Mouse (Mus musculus): ENCODE measurements around the gene Gm20388. TPM values are rescaled to one million over a fixed set of nuclear protein-coding genes. Genes with fewer than 3 reads are reported as not detected.

The Gm20388 gene
- total RNA-seq, 2 experiments from 2014 or later: 1.9 to 2.0 TPM

GRCm38 (mm10) chr8:122443262-122444006 lies 2532.8 kb downstream of the Gm20388 start, which contains the start of gene Mvd:
Gene Mvd, minus strand, starts transcription at chr8:122443422.
- DNase-seq: peak; percentile 98

DNA sequence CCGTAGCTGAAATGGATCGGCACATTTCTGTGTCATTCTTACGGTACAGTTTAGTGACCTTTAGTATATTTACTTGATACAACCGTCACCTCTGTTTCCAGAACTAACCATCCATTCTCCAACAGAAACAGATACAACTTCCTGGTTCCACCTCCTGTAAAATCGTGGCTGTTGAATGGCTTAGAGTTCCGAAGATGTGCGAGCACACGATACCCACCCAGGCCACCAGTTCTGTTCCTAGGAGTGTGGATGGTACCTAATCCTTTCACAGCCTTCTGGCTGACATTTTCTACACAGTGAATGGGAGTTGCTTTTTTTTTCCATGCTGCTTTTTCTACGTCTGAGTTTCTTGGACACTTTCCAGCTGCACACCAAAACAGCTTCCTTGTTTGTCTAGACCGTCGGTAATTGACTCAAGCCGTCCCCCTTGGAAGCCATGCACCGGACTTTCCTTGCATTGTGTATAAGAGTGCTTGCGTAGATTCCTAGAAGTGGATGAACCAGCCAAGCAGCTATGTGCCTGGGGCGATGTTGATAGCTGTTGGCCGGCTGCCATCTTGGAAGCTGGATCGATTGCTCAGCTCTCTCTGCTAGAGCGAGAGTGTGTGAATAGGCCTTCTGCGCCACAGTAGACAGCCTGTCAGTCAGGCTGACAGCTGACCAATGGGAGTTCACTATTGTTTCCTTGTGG lies 2533.6 kb downstream of the Gm20388 start:
- DNase-seq: peak; percentile 87

DNA sequence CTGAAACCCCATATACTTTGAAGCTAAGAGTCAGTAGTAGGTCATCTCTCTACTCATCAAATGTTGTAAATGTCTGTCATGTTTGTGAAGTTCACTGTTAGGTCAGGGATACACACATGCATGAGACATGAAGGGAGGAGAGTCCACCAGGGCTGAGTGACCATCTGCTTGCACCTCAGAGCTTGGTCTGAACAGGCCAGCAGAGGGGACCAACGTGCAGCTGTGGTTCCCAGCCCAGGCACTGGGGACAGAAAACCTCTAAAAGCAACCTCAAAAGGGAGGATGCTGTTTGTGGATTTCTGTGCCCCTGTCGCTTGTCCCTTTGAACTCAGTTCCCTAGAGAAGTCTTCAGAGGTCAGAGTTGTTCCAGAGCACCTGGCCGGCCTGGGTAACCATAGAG lies 2534.6 kb downstream of the Gm20388 start:
- no peak for DNase-seq

- no peak for DNase-seq
Measured at GRCm38 (mm10) chr8:122451161-122451703, 2540.6 kb downstream of the Gm20388 start.

DNA sequence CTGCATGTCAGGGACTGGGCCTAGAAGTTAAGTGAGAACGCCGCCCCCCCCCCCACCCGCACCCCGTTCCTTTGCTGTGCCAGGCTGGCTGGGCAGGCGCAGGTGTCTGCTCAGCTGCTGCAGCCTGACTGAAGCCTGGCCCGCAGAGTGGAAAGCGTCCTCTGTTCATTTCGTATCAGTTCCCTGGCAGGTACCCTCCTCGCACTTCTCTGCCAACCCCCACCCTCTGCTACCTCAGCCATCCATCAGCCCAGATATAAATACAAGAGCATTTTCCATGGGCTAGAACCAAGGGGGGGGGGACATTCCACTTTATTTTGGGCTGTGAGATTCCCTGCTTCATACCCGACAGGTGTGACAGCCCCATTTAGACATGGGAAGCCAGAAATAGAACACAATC lies 2541.5 kb downstream of the Gm20388 start:
- no peak for DNase-seq

DNA sequence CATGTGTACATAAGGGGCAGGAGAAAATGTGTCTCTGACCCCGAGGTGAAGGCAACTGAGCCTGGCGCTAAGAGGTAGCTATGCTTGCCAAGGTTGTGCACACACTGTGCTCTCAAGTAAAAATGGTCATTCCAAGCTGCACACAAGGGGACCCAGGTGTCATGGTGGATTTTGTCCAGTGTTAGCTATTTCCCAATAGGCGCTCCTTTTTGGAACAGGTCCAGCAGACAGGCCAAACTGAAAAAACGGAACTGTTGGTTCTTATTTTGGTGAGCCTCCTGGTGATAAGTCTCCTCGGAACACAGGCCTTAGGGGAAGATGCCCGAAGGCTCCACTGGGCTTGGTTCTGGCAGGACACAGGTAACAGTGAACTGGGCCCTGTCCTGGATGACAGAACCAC lies 2543.8 kb downstream of the Gm20388 start:
- DNase-seq: no peak

DNA sequence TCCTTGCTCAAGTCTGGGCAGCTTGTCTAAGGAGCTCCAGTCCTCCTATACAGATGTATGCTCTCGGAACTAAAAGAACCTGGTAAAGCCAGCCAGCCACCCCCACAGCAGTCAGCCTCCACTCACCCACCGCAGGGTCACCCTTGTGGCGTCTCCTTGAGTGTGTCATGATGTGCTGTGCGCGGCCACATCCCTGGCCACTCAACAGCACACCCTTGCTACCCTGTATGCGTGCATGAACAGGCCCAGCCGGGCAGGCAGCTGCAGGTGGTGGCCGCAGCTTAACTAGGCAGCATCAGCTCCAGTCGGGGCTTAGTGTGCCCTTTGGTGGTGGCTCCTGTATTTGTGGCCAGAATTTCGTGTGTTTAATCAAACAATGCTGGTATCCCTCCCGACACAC lies 2546.5 kb downstream of the Gm20388 start:
- no peak for DNase-seq

DNA sequence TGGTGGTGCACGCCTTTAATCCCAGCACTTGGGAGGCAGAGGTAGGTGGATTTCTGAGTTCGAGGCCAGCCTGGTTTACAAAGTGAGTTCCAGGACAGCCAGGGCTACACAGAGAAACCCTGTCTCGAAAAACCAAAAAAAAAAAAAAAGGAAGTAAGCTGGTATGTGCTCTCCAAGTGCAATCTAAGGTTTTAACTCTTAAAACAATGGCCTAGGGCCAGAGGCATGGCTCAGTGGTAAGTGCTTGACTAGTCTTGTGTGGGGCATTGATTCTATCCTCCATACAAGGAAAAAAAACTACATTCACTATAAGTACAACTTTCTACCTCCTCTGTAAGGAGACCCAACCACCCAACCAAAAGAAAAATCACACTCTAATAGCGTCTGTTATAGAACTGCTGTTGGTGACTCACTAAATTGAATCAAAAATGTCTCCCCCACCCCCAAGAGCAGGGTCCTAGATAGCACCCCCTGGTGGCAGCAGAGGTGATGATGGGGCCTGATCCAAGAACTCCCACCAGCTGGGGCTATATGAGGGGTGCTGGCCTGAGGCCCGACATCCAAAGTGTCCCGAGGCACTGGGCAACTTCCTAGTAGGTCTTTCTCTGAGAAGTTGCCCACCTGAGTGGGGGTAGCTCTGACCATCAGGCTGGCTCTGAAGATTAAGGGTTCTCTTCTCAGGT lies 2548.7 kb downstream of the Gm20388 start:
- DNase-seq: no peak

GRCm38 (mm10) chr8:122459990-122460389 lies 2549.3 kb downstream of the Gm20388 start:
- no peak for DNase-seq

DNA sequence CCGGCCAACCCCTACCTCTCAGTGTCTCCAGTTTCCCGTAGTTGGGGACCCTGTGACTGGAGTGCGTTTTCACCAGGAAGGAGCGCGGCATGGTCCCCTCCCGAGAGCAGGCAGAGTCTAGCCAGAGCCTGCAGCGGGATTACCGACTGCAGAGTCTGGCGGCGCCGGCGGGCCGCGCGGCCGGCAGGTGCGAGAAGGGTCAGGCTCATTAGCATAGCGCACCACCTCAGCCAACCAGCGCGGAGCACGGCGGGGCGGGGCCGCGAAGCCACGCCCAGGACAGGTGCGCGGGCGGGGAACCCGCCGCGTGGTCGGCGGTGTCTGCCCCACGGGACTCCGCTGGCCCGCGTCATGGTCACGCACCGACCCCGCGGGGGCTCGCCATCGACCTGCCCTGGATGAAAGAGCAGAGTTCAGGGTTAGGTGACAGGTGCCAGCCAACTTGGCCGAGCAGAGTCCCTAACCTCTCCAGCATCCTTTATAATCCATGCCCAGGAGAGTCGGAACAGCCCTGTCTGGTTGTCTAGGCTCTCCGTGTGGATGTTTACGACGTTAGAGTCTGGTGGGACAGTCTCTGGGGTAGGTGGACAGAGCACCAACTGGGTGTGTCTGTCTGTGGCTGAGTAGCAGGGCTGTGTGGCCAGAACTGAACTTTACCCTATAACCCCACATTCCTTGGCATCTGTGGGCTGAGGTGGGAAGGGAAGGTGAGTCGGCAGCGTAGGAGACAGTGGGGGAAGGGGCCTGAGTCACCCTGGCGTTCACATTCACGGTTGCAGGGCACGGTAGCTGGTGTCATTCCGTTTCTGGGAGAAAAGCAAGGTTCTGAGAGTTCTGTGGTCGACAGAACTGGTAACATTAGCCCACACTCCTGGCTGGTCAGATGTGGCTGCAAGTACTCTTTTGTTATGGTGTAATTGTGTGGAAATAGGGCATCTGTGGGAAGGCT lies 2550.2 kb downstream of the Gm20388 start, which contains the start of gene Snai3:
Snai3 (minus strand) TSS at position 210 of the 949 bp plus-strand sequence.
- DNase-seq: peak; percentile 59

DNA sequence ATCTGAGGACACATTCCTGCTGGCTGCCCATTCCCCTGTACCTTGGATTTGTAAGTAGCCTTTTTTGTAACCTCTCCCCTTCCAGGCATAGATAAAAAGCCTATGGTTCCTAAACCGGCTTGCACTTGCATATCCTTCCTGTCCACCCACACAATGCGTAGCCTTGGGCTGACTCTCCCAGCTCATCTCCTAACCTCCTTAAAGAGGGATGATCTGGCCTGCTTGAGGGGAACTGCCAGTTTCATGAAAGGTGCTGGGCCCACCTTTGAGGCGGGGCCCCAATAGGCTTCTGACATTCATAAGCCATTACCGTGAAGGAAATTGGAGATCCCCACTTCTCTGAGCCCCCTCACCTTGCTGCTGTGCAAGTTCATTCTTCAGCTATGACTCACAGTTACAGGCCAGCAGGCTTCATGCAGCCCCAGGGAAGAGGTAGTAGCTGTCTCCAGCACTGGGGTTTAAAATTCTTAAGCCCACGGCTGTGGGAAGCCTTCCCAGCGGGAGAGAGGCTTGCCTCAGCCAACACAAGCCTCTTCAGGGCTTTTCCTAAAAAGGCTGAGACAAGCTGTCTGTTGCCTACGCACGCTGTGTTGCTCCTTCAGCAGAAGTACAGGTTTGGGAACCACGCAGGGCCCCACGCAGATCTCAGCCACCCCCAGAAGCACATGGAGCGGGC lies 2551.0 kb downstream of the Gm20388 start:
- DNase-seq: no peak

GRCm38 (mm10) chr8:122462510-122462909 lies 2551.9 kb downstream of the Gm20388 start:
- no peak for DNase-seq

- no peak for DNase-seq
Measured at GRCm38 (mm10) chr8:122463651-122464640, 2553.3 kb downstream of the Gm20388 start.

- no peak for DNase-seq
Measured at GRCm38 (mm10) chr8:122464985-122465384, 2554.3 kb downstream of the Gm20388 start.

DNA sequence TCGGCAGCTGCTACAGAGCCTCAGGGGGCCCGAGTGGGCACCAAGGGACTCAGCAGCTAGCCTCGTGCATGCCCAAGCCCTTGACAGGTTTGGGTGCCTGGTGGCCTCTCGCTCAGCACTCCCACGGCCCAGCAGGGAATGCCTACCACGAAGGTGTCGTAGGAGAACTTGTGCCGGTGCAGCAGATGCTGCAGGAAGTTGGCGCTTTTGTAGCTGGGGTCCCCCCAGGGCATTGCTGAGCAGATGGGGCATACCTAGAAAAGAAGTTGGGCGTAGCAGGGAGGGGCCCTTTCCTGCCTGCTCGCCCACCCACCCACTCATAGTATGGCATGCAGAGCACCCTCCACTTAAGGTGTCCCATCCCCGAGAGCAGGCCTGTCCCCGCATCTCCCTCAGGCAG lies 2557.2 kb downstream of the Gm20388 start:
- DNase-seq: no peak

- no peak for DNase-seq
Measured at GRCm38 (mm10) chr8:122469407-122469806, 2558.8 kb downstream of the Gm20388 start.

GRCm38 (mm10) chr8:122469965-122470364 lies 2559.3 kb downstream of the Gm20388 start:
- no peak for DNase-seq

DNA sequence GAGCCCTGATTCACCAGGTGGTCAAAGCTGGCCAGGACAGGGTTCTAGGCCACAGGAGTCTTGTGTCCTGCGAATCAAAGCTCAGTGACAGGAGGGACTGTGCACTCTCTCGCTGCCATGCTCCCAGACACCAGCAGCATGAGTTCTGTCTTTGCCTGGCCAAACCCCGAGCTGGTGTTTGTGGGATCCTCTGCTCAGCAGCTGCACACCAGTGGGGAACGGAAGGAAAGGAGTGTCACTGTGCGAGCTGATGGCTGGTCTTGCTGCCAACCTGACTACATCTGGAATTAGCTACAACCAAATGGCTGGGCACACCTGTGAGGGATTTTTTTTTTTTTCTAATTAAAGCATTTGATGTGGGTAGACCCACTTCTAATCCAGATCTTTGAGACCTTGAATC lies 2560.1 kb downstream of the Gm20388 start:
- DNase-seq: no peak

- DNase-seq: no peak
Measured at GRCm38 (mm10) chr8:122473911-122474421, 2563.3 kb downstream of the Gm20388 start.
